Mouse (Mus musculus): Measurements from ENCODE around the gene Sh2d7. TPM values are rescaled to one million over a fixed set of nuclear protein-coding genes. Genes with fewer than 3 reads are reported as not detected.

Sh2d7 gene
- polyA plus RNA-seq (2012; rRNA removed), result 0.14 and 0.15 TPM in 2 replicates

DNA sequence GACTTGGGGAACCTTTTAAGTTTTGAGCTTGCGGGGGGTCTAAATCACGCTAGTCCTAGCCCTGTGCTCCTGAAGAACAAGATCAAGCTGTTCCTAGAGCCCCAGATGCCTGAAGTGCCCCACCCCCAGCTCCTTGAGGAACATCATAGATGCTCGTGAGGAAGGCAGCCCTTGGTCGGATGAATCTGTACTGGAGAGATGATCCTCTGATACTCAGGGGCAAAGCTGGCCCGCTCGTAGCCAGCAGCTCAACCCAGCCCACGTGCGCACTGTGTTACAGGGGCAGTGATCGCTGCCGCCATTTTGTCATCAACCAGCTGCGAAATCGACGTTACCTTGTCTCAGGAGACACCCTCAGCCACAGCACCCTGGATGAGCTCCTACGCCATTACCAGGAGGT lies at the start of gene Sh2d7:
Gene Sh2d7, plus strand, starts transcription at position 301 of the 400 bp plus-strand sequence.
- TF ChIP-seq POLR2A (IDR thresholded peaks at IDR 0.05; ENCODE audit: borderline replicate concordance, extremely low read depth, low read depth, low read length) (no peak), CTCF (IDR thresholded peaks at IDR 0.05; ENCODE audit: insufficient read depth, low read length) (no peak)
- H3K4me1 ChIP-seq (ENCODE audit: control insufficient read depth, insufficient read depth, low read length), result no peaks in the 10 kb centered on the region
- no peak within 1 kb of the TSS for H3K4me3 ChIP-seq (replicated peaks; ENCODE audit: extremely low read depth, low read depth, low read length)
- DNase-seq, result no peak
- WGBS, result 92% methylated on average over 14 of the region's 14 CpGs

DNA sequence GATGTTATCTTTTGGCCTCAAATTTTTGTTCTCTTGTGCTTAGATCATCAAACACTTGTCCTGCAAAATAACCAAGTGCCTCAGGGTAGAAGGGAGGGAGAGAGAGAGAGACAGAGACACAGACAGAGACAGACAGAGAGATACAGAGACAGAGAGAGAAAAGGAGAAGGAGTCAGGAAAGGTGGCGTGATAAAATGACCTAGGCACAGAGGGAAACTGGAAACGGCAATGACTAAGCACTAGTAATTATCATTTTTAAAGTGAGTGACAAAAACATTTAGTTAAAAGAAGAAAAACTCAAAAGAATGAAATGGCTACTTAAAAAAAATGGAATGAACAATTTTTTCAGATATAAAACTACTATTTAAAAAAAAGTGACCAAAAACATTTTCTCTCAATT lies 49.2 kb upstream of the Sh2d7 start:
- H3K4me1 ChIP-seq (ENCODE audit: control insufficient read depth, insufficient read depth, low read length), result no peaks in the 10 kb centered on the region
- no peak overlapping the region for H3K4me3 ChIP-seq (replicated peaks; ENCODE audit: extremely low read depth, low read depth, low read length)
- no peak for DNase-seq
- WGBS, result 51% methylated on average over 2 of the region's 2 CpGs
- TF ChIP-seq POLR2A (IDR thresholded peaks at IDR 0.05; ENCODE audit: borderline replicate concordance, extremely low read depth, low read depth, low read length) (no peak), CTCF (IDR thresholded peaks at IDR 0.05; ENCODE audit: insufficient read depth, low read length) (no peak)

DNA sequence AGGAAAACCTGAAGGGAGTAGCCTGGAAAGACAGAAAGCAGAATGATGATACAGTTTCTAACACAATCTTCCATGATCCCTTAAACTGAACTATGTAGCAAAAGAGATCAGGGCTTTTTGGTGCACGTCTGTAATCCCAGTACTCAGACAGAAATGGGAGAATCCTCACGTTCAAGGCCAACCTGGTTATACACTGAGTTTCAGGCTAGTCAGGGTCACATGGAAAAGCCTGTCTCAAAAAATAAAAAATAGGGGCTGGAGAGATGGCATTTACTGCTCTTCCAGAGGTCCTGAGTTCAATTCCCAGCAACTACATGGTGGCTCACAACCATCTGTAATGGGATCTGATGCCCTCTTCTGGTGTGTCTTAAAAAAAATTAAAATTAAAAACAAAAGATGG lies 48.4 kb upstream of the Sh2d7 start:
- DNase-seq, result no peak
- H3K4me1 ChIP-seq (ENCODE audit: control insufficient read depth, insufficient read depth, low read length), result no peaks in the 10 kb centered on the region
- TF ChIP-seq CTCF (IDR thresholded peaks at IDR 0.05; ENCODE audit: insufficient read depth, low read length) (no peak), POLR2A (IDR thresholded peaks at IDR 0.05; ENCODE audit: borderline replicate concordance, extremely low read depth, low read depth, low read length) (no peak)
- WGBS, result 82% methylated on average over 2 of the region's 2 CpGs
- H3K4me3 ChIP-seq (replicated peaks; ENCODE audit: extremely low read depth, low read depth, low read length), result no peak overlapping the region

DNA sequence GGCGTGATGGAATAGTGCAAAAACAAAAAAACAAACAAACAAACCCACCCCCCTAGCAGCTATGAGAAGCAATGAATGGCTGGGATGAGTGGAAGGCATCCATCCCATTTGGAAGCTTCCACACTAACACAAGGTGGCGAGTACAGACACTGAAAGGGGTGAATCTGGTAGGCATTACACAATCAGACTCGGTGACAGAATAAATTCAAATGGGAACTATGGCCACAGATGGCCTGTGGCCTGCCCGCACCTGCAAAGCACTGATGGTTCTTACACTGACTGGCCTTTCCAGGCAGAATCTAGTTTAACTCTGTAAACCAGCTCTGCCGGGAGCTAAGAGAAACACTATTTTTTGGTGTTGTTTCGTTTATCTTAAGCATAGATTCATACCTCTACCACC lies 39.5 kb upstream of the Sh2d7 start:
- no peak for DNase-seq
- no peaks in the 10 kb centered on the region; the same call in 1 of the 2 replicates for H3K4me1 ChIP-seq (ENCODE audit: control insufficient read depth, insufficient read depth, low read length)
- 83% methylated on average over 6 of the region's 6 CpGs for WGBS
- no peak overlapping the region for H3K4me3 ChIP-seq (replicated peaks; ENCODE audit: extremely low read depth, low read depth, low read length)
- TF ChIP-seq POLR2A (IDR thresholded peaks at IDR 0.05; ENCODE audit: borderline replicate concordance, extremely low read depth, low read depth, low read length) (no peak), CTCF (IDR thresholded peaks at IDR 0.05; ENCODE audit: insufficient read depth, low read length) (no peak)

DNA sequence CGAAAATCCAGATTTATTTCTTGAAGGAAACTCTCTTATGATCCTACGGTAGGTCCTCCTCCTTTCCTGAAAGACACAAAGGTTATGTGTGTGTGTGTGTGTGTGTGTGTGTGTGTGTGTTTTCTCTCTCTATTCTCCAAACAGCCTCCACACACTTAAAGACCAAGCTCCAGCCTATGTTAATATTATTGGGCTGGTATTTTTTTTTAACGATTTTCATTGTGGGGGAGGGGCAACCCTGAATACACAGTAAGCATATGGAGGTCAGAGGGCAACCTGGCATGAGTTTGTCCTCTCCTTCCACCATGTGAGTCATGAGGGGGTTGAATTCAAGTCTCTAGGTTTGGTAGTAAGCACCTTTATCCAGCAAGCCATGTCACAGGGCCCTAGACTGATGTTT lies 39.0 kb upstream of the Sh2d7 start:
- TF ChIP-seq CTCF (IDR thresholded peaks at IDR 0.05; ENCODE audit: insufficient read depth, low read length) (no peak), POLR2A (IDR thresholded peaks at IDR 0.05; ENCODE audit: borderline replicate concordance, extremely low read depth, low read depth, low read length) (no peak)
- Histone ChIP-seq H3K4me3 (replicated peaks; ENCODE audit: extremely low read depth, low read depth, low read length) (no peak overlapping the region), H3K4me1 (ENCODE audit: control insufficient read depth, insufficient read depth, low read length) (no peaks in the 10 kb centered on the region; the same call in 1 of the 2 replicates)
- 89% methylated on average over 3 of the region's 3 CpGs for WGBS
- no peak for DNase-seq

DNA sequence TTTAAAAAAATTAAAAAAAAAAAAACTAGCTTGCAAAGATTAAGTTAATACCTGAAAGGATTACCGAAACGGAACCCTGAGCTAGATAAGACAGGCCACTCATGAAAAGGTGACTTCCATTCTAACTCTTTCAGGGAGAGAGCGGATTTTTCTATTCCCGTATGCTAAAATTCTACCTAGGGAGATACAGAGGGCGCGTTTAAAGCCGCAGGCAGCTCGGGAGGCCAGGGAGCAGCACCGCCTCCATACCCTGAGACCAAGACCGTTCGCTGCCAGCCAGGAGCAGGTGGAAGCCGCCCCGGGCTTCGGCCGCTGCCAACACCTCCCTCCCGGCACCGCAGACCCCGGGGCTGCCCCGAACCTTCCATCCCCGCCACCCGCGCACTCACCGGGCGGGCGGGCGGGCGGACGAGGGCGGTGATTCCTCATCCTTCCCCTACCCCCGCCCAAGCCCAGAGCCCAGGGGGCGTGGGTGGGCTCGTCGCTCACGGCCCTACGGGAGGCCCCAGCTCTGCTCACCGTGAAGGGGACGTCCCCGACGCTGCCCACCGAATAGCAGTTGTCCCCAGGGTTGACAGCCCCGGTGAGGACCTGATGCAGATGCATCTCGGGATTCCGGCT lies 37.8 kb upstream of the Sh2d7 start:
- peak overlapping the region; percentile 93 for H3K4me3 ChIP-seq (replicated peaks; ENCODE audit: extremely low read depth, low read depth, low read length)
- DNase-seq, result no peak

DNA sequence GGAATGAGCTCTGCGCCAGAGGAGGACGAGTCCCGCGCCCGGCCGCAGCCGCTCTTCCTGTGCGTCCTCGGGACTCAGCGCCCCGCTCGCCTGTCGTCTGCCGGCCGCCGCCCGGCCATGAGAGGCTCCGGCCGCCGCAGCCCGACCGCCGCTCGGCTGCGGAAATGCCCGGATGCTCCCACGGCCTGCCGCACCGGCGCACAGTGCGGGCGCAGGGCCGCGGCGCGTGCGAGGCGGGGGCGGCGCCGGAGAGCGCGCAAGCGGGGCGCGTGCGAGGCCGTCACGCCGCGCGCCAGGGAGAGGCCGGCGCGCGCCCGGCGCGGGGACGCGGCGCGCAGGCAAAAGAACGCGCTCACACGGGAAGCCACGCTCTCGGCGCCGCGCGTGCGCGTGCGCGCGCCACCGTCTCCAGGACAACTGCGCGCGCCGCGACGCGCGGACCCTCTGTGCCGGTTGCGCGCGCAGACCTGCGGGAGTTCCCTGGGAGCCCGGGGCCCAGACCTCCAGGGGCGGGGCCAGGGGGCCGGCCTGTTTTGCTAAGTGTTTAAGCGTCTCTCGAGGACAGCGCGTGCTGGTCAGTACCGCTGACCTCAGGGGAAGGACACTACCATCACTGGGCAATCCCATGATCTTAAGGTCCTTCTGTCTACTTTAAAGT lies 37.2 kb upstream of the Sh2d7 start, which contains the start of gene Dmxl2:
Gene Dmxl2, minus strand, starts transcription at position 174 of the 658 bp plus-strand sequence.
- 2% methylated on average over 99 of the region's 99 CpGs for WGBS
- H3K4me1 ChIP-seq (ENCODE audit: control insufficient read depth, insufficient read depth, low read length), result no peaks in the 10 kb centered on the region; the same call in 1 of the 2 replicates
- H3K4me3 ChIP-seq (replicated peaks; ENCODE audit: extremely low read depth, low read depth, low read length), result peak within 1 kb of the TSS; percentile 93
- peak; percentile 79 for DNase-seq
- TF ChIP-seq CTCF (IDR thresholded peaks at IDR 0.05; ENCODE audit: insufficient read depth, low read length) (no peak), POLR2A (IDR thresholded peaks at IDR 0.05; ENCODE audit: borderline replicate concordance, extremely low read depth, low read depth, low read length) (peak; percentile 73; the same call in 1 of the 2 replicates)

More for the DNA sequence above, 37.8 kb upstream of the Sh2d7 start:
- TF ChIP-seq CTCF (IDR thresholded peaks at IDR 0.05; ENCODE audit: insufficient read depth, low read length) (no peak), POLR2A (IDR thresholded peaks at IDR 0.05; ENCODE audit: borderline replicate concordance, extremely low read depth, low read depth, low read length) (no peak)
- H3K4me1 ChIP-seq (ENCODE audit: control insufficient read depth, insufficient read depth, low read length), result no peaks in the 10 kb centered on the region; the same call in 1 of the 2 replicates
- WGBS, result 1% methylated on average over 43 of the region's 43 CpGs

DNA sequence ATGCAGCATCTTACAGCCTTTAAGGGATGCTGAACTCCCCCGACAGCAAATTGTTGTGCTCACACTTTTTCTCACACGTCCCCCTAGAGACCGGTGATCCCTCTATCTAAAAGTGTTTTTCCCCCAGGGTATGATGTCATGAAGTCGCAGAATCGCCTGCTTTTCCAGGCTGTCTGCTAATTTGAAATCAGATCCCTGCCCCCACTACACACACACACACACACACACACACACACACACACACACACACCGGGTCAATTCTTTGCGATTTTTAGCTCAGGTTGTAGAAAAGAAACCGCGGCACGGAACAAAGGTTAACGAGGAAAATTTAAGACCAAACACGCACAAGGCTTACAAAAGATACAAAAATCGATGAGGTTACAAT lies 36.7 kb upstream of the Sh2d7 start:
- no peak for TF ChIP-seq CTCF (IDR thresholded peaks at IDR 0.05; ENCODE audit: insufficient read depth, low read length)
- no peak for TF ChIP-seq POLR2A (IDR thresholded peaks at IDR 0.05; ENCODE audit: borderline replicate concordance, extremely low read depth, low read depth, low read length)
- no peak for DNase-seq
- Histone ChIP-seq H3K4me3 (replicated peaks; ENCODE audit: extremely low read depth, low read depth, low read length) (peak overlapping the region; percentile 93), H3K4me1 (ENCODE audit: control insufficient read depth, insufficient read depth, low read length) (no peaks in the 10 kb centered on the region; the same call in 1 of the 2 replicates)
- whole genome bisulfite sequencing, result 5% methylated on average over 13 of the region's 13 CpGs

DNA sequence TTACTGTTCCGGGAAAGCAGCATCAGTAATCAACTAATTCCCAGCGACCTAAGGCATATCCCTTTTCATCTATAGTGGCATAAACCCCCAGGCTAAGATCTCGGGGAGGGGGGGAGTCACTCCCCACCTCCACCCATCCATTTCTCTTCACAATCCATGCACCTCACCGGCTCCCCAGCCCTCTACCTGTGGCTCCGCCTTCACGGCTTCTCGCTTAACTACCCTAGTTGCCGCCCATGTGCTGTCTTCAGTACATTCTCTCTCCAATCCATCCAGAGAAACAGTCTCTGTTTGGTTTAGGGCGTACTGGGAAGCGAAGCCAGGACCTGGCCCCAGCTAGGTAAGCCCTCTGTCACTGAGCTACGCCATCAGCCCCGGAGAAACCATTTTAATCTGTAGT lies 35.9 kb upstream of the Sh2d7 start:
- no peak for TF ChIP-seq POLR2A (IDR thresholded peaks at IDR 0.05; ENCODE audit: borderline replicate concordance, extremely low read depth, low read depth, low read length)
- no peak for TF ChIP-seq CTCF (IDR thresholded peaks at IDR 0.05; ENCODE audit: insufficient read depth, low read length)
- WGBS, result 15% methylated on average over 12 of the region's 12 CpGs
- no peak for DNase-seq
- Histone ChIP-seq H3K4me1 (ENCODE audit: control insufficient read depth, insufficient read depth, low read length) (no peaks in the 10 kb centered on the region; the same call in 1 of the 2 replicates), H3K4me3 (replicated peaks; ENCODE audit: extremely low read depth, low read depth, low read length) (no peak overlapping the region)

DNA sequence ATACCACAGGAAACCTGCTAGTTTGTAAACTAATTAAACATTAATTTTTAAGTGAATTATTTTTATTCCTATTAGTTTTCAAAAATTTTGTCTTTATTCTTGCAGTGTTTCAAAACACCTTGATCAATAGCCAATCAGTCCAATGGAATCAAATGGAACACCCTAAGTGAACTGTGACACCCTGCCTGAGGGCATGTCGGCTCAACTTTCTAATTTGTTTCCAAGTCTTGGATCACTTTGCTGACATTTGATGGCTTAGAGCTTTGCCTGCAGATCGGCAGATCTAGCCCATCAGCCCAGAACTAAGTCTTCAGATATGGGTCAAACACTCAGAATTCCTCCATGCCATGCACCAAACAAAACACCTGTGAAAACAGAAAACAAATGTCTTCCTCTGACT lies 22.8 kb upstream of the Sh2d7 start:
- no peak for DNase-seq
- 75% methylated on average over 2 of the region's 2 CpGs for WGBS
- TF ChIP-seq POLR2A (IDR thresholded peaks at IDR 0.05; ENCODE audit: borderline replicate concordance, extremely low read depth, low read depth, low read length) (no peak), CTCF (IDR thresholded peaks at IDR 0.05; ENCODE audit: insufficient read depth, low read length) (no peak)
- H3K4me3 ChIP-seq (replicated peaks; ENCODE audit: extremely low read depth, low read depth, low read length), result no peak overlapping the region
- H3K4me1 ChIP-seq (ENCODE audit: control insufficient read depth, insufficient read depth, low read length), result no peaks in the 10 kb centered on the region

Data from lung, adult 2 months (tissue).